Mouse (Mus musculus) lung, postnatal 0 days (tissue): Measurements from ENCODE around the gene Eras.

Source experiments
- CTCF ChIP-seq: IDR thresholded peaks from 2 replicates; pipeline ENCODE4 v1.5.1; 2016; ENCODE audit warnings: antibody characterized with exemption, mild to moderate bottlenecking
- EP300 ChIP-seq: IDR thresholded peaks from 2 replicates; pipeline ENCODE4 v1.6.1; 2016; ENCODE audit warnings: antibody characterized with exemption, mild to moderate bottlenecking, control low read depth

DNA sequence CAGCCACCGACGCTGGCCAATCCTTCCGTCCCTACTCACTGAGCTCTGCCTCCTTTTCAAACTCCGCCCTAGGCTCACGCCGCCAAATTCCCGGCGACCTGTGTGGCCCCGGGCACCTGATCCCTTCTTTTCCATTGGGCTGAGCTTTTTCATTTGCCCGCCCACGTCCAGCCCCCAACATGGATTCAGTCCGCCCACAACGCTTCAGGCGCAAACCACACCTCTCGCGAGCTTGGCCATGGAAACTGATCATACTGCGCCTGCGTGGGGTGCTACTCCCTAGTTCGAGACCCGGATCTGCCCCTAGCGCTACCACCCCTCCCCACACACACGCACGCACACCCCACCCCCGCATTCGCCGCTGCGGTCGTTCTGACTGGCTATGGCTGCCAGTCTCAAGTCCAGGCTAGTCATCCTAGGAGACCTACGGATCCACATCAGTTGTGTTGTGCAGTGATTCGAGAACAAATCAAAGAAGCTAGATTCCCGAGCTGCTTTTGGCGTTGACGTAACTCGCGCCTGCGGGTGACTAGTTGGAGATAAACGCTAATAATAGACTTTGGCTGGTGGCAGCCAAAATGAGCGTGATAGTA, 19.6 kb upstream of the Eras start:
- TF ChIP-seq CTCF: no peak
- TF ChIP-seq EP300: no peak
